Mouse (Mus musculus) G1E (cell line): ENCODE results near the gene Olfr1126.

ENCODE experiments used
- CTCF ChIP-seq: IDR thresholded peaks from 2 replicates; pipeline ENCODE4 v1.5.1; 2012; ENCODE audit warnings: low read depth, low read length, inconsistent platforms, mixed read lengths
- GATA1 ChIP-seq: IDR thresholded peaks from 2 replicates; pipeline ENCODE4 v1.6.1; 2012; ENCODE audit warnings: borderline replicate concordance, low read length, inconsistent platforms, mixed read lengths
- POLR2AphosphoS5 ChIP-seq: IDR thresholded peaks from 2 replicates; pipeline ENCODE4 v1.6.1; 2012; ENCODE audit warnings: low read depth, low read length, inconsistent platforms; ENCODE audit not compliant: insufficient replicate concordance
- TAL1 ChIP-seq: conservative IDR thresholded peaks from 2 replicates; pipeline ENCODE4 v1.6.1; 2012; ENCODE audit warnings: low read depth, low read length, inconsistent platforms, mixed read lengths

GRCm38 (mm10) chr2:87453662-87454061 is at the start of gene Olfr1126:
- no peak for TF ChIP-seq CTCF
- TF ChIP-seq TAL1, result no peak
- no peak for TF ChIP-seq GATA1
- TF ChIP-seq POLR2AphosphoS5, result no peak
